Mouse (Mus musculus): ENCODE data around the gene Ass1. TPM values are rescaled to one million over a fixed set of nuclear protein-coding genes. Genes with fewer than 3 reads are reported as not detected.

Ass1 gene
- polyA plus RNA-seq, 1 experiment from 2014 or later = 11.8 TPM

DNA sequence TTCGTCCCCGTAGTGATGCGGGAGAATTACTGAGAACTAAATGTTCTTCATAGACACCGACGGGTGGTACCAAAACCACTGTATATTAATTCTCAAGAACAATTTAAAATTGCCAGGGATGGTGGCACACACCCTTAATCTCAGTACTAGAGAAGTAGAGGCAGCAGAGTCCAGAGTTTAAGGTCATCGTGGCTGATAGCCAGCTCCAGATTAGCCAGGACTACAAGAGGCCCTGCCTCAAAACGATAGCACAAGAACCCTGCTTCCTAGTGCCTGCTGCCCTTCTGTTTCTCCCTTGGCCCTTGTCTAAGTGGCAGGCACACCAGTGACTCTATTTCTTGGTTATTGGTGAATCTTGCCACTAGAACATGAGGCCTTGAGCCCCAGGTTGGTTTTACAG, 9.1 kb upstream of the Ass1 start:
- no peak for DNase-seq (ENCODE audit: low spot score)
- H3K36me3 ChIP-seq = no peaks in the 10 kb centered on the region
- H3K27ac ChIP-seq = no peak overlapping the region
- peaks cover 95% of the 10 kb centered on the region for H3K27me3 ChIP-seq (ENCODE audit: insufficient read depth, poor library complexity, severe bottlenecking)
- H3K9me3 ChIP-seq = no peaks in the 10 kb centered on the region
- H3K4me3 ChIP-seq = no peak overlapping the region
- peaks cover 38% of the 10 kb centered on the region for H3K4me1 ChIP-seq (replicated peaks)
- 80% methylated on average over 7 of the region's 7 CpGs for WGBS

DNA sequence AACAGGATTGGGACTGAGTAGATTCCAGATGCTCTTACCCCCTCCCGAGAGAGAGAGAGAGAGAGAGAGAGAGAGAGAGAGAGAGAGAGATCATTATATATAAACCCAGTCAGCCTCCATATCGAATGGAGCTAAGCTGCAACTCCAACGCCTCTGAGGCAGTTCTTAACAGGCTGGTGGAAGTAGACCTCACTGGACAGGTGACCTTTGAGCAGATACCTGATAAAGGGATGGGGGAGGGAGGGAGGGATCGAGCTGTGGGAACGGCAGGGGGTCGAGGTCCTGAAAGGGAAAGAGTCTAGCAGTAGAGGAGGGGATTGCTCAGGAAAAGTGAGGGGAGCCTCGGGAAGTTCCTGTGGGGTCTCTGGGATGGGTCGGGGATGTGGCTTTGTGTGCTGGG, 8.0 kb upstream of the Ass1 start:
- H3K27ac ChIP-seq = no peak overlapping the region
- H3K27me3 ChIP-seq (ENCODE audit: insufficient read depth, poor library complexity, severe bottlenecking) = peaks cover 89% of the 10 kb centered on the region
- peaks cover 38% of the 10 kb centered on the region for H3K4me1 ChIP-seq (replicated peaks)
- no peaks in the 10 kb centered on the region for H3K9me3 ChIP-seq
- DNase-seq (ENCODE audit: low spot score) = no peak
- H3K4me3 ChIP-seq = no peak overlapping the region
- 41% methylated on average over 8 of the region's 8 CpGs for WGBS
- H3K36me3 ChIP-seq = no peaks in the 10 kb centered on the region

DNA sequence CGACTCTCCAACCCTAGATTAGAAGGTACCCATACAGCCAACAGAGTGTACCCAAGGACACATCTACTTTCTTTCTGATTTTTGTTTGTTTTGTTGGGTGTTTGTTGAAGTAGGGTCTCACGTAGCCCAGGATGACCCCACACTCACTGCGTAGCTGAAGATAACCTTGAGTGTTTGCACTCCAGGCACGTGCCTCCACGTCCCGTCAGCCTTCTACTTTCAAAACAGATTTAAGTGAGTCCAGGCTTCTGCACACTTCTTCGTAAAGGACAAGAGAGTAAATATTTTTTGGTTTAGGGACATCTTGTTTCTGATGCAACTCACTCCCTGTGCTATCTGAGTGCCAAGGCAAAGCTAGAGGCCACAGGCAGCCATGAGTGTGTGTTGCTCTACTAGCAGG, 6.8 kb upstream of the Ass1 start:
- Histone ChIP-seq H3K4me1 (replicated peaks) (peaks cover 38% of the 10 kb centered on the region), H3K4me3 (no peak overlapping the region), H3K36me3 (no peaks in the 10 kb centered on the region), H3K27me3 (ENCODE audit: insufficient read depth, poor library complexity, severe bottlenecking) (peaks cover 88% of the 10 kb centered on the region), H3K27ac (no peak overlapping the region), H3K9me3 (no peaks in the 10 kb centered on the region)
- WGBS = 88% methylated on average over 7 of the region's 7 CpGs
- no peak for DNase-seq (ENCODE audit: low spot score)

DNA sequence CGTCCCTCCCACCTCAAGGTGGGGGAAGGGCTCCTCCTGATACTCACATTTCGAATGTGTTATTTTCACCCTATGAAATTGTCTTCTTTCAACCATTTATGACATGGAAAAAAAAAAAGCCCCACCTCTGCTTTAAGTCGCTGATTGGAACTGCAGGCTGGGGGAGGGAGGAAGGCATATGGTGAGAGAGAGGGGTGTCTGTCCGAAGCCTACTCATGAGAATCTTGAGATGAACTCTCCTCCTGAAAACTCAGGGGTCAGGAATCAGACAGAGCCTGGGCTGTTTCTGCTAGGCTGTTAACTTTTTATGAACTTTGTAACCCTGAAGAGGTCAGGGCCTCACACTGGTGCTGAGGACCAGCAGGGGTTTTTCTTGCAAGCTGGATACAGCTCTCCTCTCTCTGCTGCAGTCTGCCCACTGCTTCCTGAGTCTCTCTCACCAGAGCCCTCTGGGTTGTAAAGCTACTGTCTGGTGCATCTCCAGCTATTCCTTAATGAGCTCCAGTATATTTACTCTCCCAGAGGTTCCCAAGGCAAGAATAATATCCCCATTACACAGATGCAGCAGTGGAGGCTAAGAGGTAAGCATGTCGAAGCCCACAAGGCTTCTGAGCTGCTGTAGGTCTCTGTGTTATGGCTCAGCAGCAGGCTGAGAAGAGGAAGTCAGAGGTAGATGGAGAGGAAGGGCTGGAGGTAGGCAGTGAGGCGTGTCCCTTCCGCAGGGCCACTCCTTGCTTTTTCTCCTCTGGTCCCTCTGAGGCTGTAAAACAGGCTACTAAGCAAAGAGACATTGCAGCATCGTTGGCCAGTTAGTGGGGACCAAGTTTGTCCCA, 6.1 kb upstream of the Ass1 start:
- H3K36me3 ChIP-seq = no peaks in the 10 kb centered on the region
- H3K9me3 ChIP-seq = no peaks in the 10 kb centered on the region
- 53% methylated on average over 8 of the region's 8 CpGs for WGBS
- no peak overlapping the region for H3K27ac ChIP-seq
- no peak for DNase-seq (ENCODE audit: low spot score)
- peaks cover 31% of the 10 kb centered on the region for H3K4me1 ChIP-seq (replicated peaks)
- peaks cover 88% of the 10 kb centered on the region for H3K27me3 ChIP-seq (ENCODE audit: insufficient read depth, poor library complexity, severe bottlenecking)
- H3K4me3 ChIP-seq = no peak overlapping the region

DNA sequence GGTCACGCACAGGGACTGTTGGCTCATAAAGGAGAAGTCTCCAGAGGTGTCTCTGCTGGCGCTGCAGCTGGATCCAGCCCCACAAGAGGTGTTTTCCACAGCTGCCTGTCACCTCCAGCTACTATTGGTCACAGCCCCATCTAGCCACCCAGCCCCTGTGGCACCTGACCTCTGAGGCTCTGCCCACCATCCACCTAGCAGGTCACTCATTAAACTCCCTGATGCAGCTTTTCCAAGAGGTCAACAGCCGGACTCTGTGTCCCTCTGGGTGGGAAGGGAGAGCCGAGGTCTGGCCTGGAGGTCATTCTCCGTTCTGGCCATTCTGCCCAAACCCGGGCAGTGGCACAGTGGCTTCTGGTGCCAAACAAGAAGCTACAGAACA, 5.5 kb upstream of the Ass1 start:
- peaks cover 30% of the 10 kb centered on the region for H3K4me1 ChIP-seq (replicated peaks)
- WGBS = 69% methylated on average over 6 of the region's 6 CpGs

DNA sequence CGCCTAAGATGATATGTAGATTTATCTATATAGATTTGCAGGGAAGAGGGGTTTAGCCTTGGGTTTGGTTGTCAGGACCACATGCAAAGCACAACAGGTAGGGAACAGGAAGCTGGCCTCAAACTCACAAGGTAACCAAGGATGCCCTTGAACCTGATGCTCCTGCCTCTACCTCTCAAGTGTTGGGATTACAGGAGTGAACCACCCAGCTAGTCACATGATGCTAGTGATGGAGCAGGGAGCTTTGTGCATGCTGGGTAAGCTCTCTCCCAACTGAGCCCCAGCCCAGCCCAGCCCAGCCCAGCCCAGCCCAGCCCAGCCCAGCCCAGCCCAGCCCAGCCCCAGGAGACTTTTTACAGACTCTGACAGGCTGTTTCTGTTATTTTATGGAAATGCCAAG, 2.5 kb upstream of the Ass1 start:
- Histone ChIP-seq H3K27me3 (ENCODE audit: insufficient read depth, poor library complexity, severe bottlenecking) (peaks cover 88% of the 10 kb centered on the region), H3K36me3 (no peaks in the 10 kb centered on the region), H3K4me3 (no peak overlapping the region), H3K27ac (no peak overlapping the region), H3K4me1 (replicated peaks) (peaks cover 42% of the 10 kb centered on the region), H3K9me3 (no peaks in the 10 kb centered on the region)
- DNase-seq (ENCODE audit: low spot score) = no peak
- 81% methylated on average over 1 of the region's 1 CpGs for WGBS

More for the DNA sequence above, 5.5 kb upstream of the Ass1 start:
- DNase-seq (ENCODE audit: low spot score) = no peak
- Histone ChIP-seq H3K27me3 (ENCODE audit: insufficient read depth, poor library complexity, severe bottlenecking) (peaks cover 88% of the 10 kb centered on the region), H3K9me3 (no peaks in the 10 kb centered on the region), H3K4me3 (no peak overlapping the region), H3K27ac (no peak overlapping the region), H3K36me3 (no peaks in the 10 kb centered on the region)

DNA sequence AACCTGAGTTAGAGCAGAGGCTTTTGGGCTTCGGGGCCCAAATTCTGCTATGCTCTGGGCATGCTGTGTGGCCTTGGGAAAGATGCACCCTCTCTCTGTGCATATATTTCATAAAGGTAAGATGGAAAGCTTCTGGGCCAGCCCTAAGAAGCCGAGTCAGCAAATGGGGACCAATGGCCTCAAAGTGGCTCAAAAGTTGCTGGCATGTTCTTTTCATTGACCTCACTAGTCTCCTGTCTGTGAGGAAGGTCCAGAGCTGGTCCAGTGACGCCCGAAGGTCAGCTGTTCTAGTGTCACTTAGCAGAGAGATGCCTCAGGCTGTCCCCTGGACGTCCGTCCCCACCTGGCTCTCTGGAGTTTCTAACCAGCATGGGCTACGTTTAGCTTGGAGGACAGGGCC, 1.1 kb upstream of the Ass1 start:
- Histone ChIP-seq H3K4me1 (replicated peaks) (peaks cover 36% of the 10 kb centered on the region), H3K36me3 (no peaks in the 10 kb centered on the region), H3K27ac (no peak overlapping the region), H3K27me3 (ENCODE audit: insufficient read depth, poor library complexity, severe bottlenecking) (peaks cover 76% of the 10 kb centered on the region), H3K9me3 (0 out of 2 replicates have a peak, but pooled peaks cover under 1% of the 10 kb centered on the region), H3K4me3 (no peak overlapping the region)
- WGBS = 69% methylated on average over 7 of the region's 7 CpGs
- DNase-seq (ENCODE audit: low spot score) = no peak

DNA sequence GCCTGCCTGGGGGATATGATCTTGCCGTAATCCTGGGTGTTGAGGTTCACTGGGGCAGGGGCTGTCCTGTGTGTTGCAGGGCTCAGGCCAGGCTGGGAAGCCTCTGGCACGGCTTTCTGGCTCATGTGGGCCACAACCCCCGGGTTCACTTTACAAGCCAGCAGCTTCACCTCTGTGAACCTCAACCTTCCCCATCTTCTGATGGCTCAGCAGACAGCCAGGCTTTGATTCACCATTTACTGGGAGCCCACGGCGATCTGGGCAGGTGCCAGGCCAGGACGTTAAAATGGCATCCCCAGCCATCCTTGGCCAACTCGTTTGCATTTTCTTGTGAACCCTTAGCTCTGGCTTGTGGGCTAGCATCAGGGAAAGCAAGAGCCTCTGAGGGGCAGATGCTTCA, 527 bp upstream of the Ass1 start:
- H3K36me3 ChIP-seq = no peaks in the 10 kb centered on the region
- H3K4me3 ChIP-seq = peak overlapping the region; percentile 54
- peaks cover 31% of the 10 kb centered on the region for H3K4me1 ChIP-seq (replicated peaks)
- WGBS = 29% methylated on average over 7 of the region's 7 CpGs
- no peak for DNase-seq (ENCODE audit: low spot score)
- H3K27ac ChIP-seq = no peak overlapping the region
- H3K9me3 ChIP-seq = 0 out of 2 replicates have a peak, but pooled peaks cover 6% of the 10 kb centered on the region
- H3K27me3 ChIP-seq (ENCODE audit: insufficient read depth, poor library complexity, severe bottlenecking) = peaks cover 70% of the 10 kb centered on the region

DNA sequence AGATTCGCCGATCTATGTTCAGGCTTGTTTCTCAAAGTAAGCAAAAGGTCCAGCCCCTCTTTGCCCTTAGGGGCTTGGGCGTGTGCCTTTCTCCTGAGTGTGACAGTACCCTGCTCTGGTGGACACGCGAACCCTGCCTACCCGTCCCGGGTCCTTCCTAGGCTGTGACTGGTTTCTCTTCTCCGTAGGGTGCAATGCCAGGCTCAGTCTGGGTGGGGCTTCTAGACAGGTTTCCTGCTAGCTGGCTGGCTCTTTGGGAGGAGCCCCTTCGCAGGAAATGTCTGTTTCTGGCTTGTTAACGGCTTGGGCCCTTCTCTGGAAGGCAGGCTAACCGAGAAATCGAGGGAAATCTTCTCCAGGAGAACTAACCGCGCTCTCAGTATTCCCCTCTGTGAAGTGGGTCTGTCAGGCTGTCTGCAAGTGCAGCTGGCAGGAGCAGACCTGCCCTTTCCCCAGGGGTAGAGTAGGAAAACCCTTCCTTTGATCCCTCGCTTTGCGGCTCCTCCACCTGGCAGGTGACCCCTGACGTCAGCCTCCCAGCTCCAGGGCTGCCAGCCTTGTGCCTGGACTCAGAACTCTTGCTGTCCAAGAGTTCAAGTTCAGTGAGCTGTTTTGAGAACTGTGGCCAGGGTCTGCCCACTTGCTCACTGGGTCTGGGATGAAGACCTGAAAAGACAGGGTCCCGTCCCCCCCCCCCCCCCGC, 827 bp downstream of the Ass1 start:
- 10% methylated on average over 19 of the region's 19 CpGs for WGBS
- peak overlapping the region; percentile 54 for H3K4me3 ChIP-seq
- H3K9me3 ChIP-seq = 0 out of 2 replicates have a peak, but pooled peaks cover 6% of the 10 kb centered on the region
- no peaks in the 10 kb centered on the region for H3K36me3 ChIP-seq
- peaks cover 40% of the 10 kb centered on the region for H3K4me1 ChIP-seq (replicated peaks)
- 0 out of 2 replicates have a peak overlapping the region, but pooled peaks have one; percentile 35 for H3K27ac ChIP-seq
- H3K27me3 ChIP-seq (ENCODE audit: insufficient read depth, poor library complexity, severe bottlenecking) = peaks cover 61% of the 10 kb centered on the region
- DNase-seq (ENCODE audit: low spot score) = no peak

DNA sequence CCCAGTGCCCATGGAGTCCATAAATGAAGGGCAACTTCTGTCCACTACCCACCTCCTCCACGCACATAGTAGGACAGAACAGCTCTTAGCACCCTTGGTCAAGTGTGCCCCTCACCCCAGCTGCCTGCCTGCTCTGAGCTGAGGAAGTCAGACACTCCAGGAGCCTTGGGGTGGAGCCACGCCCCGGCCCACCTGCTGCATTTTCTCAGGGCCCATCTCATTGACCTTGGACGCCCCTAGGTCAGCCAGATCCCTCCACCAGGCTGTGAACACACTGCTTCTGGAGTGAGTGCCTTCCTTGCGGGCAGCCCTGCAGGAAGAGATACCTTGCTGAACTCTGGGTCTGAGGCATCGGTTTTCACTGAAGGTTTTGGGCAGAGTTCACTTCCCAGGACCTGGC, 1.6 kb downstream of the Ass1 start:
- peak overlapping the region; percentile 7; the same call in 1 of the 2 replicates for H3K4me3 ChIP-seq
- DNase-seq (ENCODE audit: low spot score) = no peak
- no peak overlapping the region for H3K27ac ChIP-seq
- WGBS = 48% methylated on average over 6 of the region's 6 CpGs
- 0 out of 2 replicates have a peak, but pooled peaks cover 6% of the 10 kb centered on the region for H3K9me3 ChIP-seq
- peaks cover 64% of the 10 kb centered on the region for H3K27me3 ChIP-seq (ENCODE audit: insufficient read depth, poor library complexity, severe bottlenecking)
- no peaks in the 10 kb centered on the region for H3K36me3 ChIP-seq
- H3K4me1 ChIP-seq (replicated peaks) = peaks cover 48% of the 10 kb centered on the region

DNA sequence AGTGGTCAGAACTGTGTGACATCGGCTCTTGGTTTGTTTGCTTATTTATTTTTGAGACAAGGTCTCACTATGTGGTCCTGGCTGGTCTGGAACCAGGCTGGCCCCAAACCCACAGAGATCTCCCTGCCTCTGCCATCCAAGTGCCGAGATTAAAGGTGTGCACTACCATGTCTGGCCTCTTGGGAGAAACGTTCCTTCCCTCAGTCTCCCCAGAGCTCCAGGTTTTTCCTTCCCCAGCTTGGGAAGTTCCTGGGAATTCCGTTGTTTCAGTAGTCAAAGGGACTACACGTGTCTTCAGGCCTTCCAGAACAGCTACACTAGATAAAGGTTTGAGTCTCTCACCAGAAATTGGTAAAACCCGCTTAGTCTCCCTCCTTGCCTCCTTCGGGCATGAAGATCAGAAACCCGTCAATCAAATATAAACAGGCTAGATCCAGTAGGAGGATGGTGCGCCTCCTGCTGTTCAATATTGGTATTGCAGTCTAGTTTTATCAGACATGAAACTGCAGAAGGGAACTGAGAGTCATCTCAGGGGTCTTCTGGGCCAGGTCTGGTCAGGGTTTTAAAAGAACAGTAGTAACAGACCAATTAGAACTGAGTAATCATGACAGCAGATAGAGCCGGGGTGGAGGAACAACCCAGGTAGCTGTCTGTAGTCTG, 2.5 kb downstream of the Ass1 start:
- H3K27ac ChIP-seq = no peak overlapping the region
- WGBS = 50% methylated on average over 10 of the region's 10 CpGs
- peaks cover 68% of the 10 kb centered on the region for H3K27me3 ChIP-seq (ENCODE audit: insufficient read depth, poor library complexity, severe bottlenecking)
- 0 out of 2 replicates have a peak, but pooled peaks cover 6% of the 10 kb centered on the region for H3K9me3 ChIP-seq
- H3K36me3 ChIP-seq = no peaks in the 10 kb centered on the region
- H3K4me3 ChIP-seq = no peak overlapping the region
- peak; percentile 55 for DNase-seq (ENCODE audit: low spot score)
- peaks cover 55% of the 10 kb centered on the region for H3K4me1 ChIP-seq (replicated peaks)

DNA sequence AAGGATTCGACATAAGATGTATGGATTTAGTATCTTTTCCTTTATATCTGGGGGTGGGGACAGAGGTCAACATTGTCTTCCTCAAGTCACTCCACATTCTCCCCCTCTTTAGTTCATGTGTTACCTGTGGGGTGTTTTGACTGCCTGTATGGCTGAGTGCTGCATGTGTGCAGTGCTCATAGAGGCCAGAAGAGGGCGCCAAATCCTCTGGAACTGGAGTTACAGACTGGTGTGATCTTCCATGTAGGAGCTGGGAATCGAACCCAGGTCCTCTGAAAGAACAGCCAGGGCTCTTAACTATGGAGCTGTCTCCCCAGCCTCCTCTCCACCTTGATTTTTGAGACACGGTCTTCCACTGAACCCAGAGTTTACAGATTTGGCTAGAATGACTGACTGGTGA, 3.9 kb downstream of the Ass1 start:
- Histone ChIP-seq H3K9me3 (0 out of 2 replicates have a peak, but pooled peaks cover 6% of the 10 kb centered on the region), H3K4me1 (replicated peaks) (peaks cover 59% of the 10 kb centered on the region), H3K36me3 (no peaks in the 10 kb centered on the region), H3K4me3 (no peak overlapping the region), H3K27me3 (ENCODE audit: insufficient read depth, poor library complexity, severe bottlenecking) (peaks cover 62% of the 10 kb centered on the region), H3K27ac (no peak overlapping the region)
- 68% methylated on average over 4 of the region's 4 CpGs for WGBS
- DNase-seq (ENCODE audit: low spot score) = no peak
